Comparison of ENCODE assay signal across 18 mouse cellular contexts in genomic region chr16:95141510-95142394, GRCm38 (mm10).
DNase-seq lines count a peak whose midpoint lies in the region; ATAC-seq lines count a peak whose summit lies in the region.
"Had no signal": no experiment of that assay in that cellular context is flagged by ENCODE, and none has a peak within 500 bp of the region (broad histone marks: within the 10 kb centered on the region; RNA-seq: fewer than 3 reads in every experiment).

No protein-coding gene starts in this region.

- no peak for ATAC-seq in embryonic facial prominence, embryonic 14.5 days (ENCODE audit: low read depth)
- no peak for ATAC-seq in midbrain, embryonic 12.5 days (ENCODE audit: low FRiP score, low read depth)
- ATAC-seq in midbrain, embryonic 14.5 days (ENCODE audit: low FRiP score, low TSS enrichment), result no peak
- ATAC-seq in cerebellum, adult (ENCODE audit: insufficient number of reproducible peaks, low FRiP score, low TSS enrichment), result no peak

- H3K4me3 ChIP-seq in embryonic facial prominence, embryonic 14.5 days (ENCODE audit: low read depth, low read length), result no peak overlapping the region
- H3K4me3 ChIP-seq in embryonic facial prominence, embryonic 10.5 days, result no peak overlapping the region
- H3K4me3 ChIP-seq in midbrain, embryonic 12.5 days, result no peak overlapping the region
- H3K4me3 ChIP-seq in midbrain, embryonic 10.5 days, result no peak overlapping the region
- no peak overlapping the region for H3K4me3 ChIP-seq in midbrain, embryonic 14.5 days (replicated peaks; ENCODE audit: low read depth, low read length)
- H3K4me3 ChIP-seq: erythroblast, embryonic 14.5 days; gastrocnemius, adult 2 months; heart, adult 2 months; kidney, embryonic 15.5 days had no signal

- H3K27ac ChIP-seq in embryonic facial prominence, embryonic 14.5 days (replicated peaks; ENCODE audit: low read depth, low read length), result no peak overlapping the region
- no peak overlapping the region for H3K27ac ChIP-seq in embryonic facial prominence, embryonic 10.5 days (replicated peaks)
- H3K27ac ChIP-seq in midbrain, embryonic 12.5 days (replicated peaks), result 0 out of 2 replicates have a peak overlapping the region, but pooled peaks have one; percentile 15
- no peak overlapping the region for H3K27ac ChIP-seq in midbrain, embryonic 10.5 days (replicated peaks)
- peak overlapping the region; percentile 61 for H3K27ac ChIP-seq in midbrain, embryonic 14.5 days (replicated peaks; ENCODE audit: low read depth, low read length)
- H3K27ac ChIP-seq: gastrocnemius, adult 2 months; heart, adult 2 months; kidney, embryonic 15.5 days; macrophage had no signal

- intact Hi-C loops in left cerebral cortex, postnatal 25 days (cut with DNase I), result no loop called here

- no peak overlapping the region for H3K4me2 ChIP-seq in embryonic facial prominence, embryonic 14.5 days (ENCODE audit: low read depth, low read length)
- no peak overlapping the region for H3K4me2 ChIP-seq in midbrain, embryonic 12.5 days (replicated peaks)
- H3K4me2 ChIP-seq in midbrain, embryonic 14.5 days (ENCODE audit: low read length), result no peak overlapping the region
- H3K4me2 ChIP-seq: kidney, embryonic 15.5 days; liver, embryonic 11.5 days; lung, embryonic 14.5 days had no signal

- no peaks in the 10 kb centered on the region for H3K27me3 ChIP-seq in embryonic facial prominence, embryonic 14.5 days (replicated peaks; ENCODE audit: control insufficient read depth, insufficient read depth, low read length)
- no peaks in the 10 kb centered on the region for H3K27me3 ChIP-seq in embryonic facial prominence, embryonic 10.5 days (replicated peaks; ENCODE audit: low read depth, poor library complexity, severe bottlenecking)
- H3K27me3 ChIP-seq in midbrain, embryonic 12.5 days, result no peaks in the 10 kb centered on the region
- H3K27me3 ChIP-seq in midbrain, embryonic 10.5 days (ENCODE audit: low read depth, poor library complexity, severe bottlenecking), result no peaks in the 10 kb centered on the region
- H3K27me3 ChIP-seq in midbrain, embryonic 14.5 days (ENCODE audit: control insufficient read depth, insufficient read depth, low read length), result no peaks in the 10 kb centered on the region
- H3K27me3 ChIP-seq: kidney, embryonic 15.5 days had no signal

- no peaks in the 10 kb centered on the region for H3K36me3 ChIP-seq in embryonic facial prominence, embryonic 14.5 days (ENCODE audit: control insufficient read depth, insufficient read depth, low read length)
- no peaks in the 10 kb centered on the region for H3K36me3 ChIP-seq in embryonic facial prominence, embryonic 10.5 days (replicated peaks)
- H3K36me3 ChIP-seq in midbrain, embryonic 12.5 days, result no peaks in the 10 kb centered on the region
- H3K36me3 ChIP-seq in midbrain, embryonic 10.5 days, result no peaks in the 10 kb centered on the region
- H3K36me3 ChIP-seq in midbrain, embryonic 14.5 days (ENCODE audit: control insufficient read depth, insufficient read depth, low read length), result no peaks in the 10 kb centered on the region
- H3K36me3 ChIP-seq: kidney, embryonic 15.5 days had no signal

- WGBS in embryonic facial prominence, embryonic 14.5 days, result 64% methylated on average over 8 of the region's 8 CpGs
- 79% methylated on average over 8 of the region's 8 CpGs for WGBS in embryonic facial prominence, embryonic 10.5 days
- WGBS in midbrain, embryonic 12.5 days, result 72% methylated on average over 8 of the region's 8 CpGs
- WGBS in midbrain, embryonic 10.5 days, result 81% methylated on average over 8 of the region's 8 CpGs
- WGBS in midbrain, embryonic 14.5 days, result 59% methylated on average over 8 of the region's 8 CpGs

- no peak overlapping the region for H3K9ac ChIP-seq in embryonic facial prominence, embryonic 14.5 days (ENCODE audit: low read depth, low read length)
- H3K9ac ChIP-seq in midbrain, embryonic 12.5 days (replicated peaks), result no peak overlapping the region
- H3K9ac ChIP-seq in midbrain, embryonic 14.5 days (replicated peaks; ENCODE audit: low read length), result no peak overlapping the region
- H3K9ac ChIP-seq: kidney, embryonic 15.5 days; lung, embryonic 14.5 days had no signal

- no peaks in the 10 kb centered on the region for H3K9me3 ChIP-seq in embryonic facial prominence, embryonic 14.5 days (ENCODE audit: control insufficient read depth, low read length)
- no peaks in the 10 kb centered on the region for H3K9me3 ChIP-seq in embryonic facial prominence, embryonic 10.5 days
- no peaks in the 10 kb centered on the region for H3K9me3 ChIP-seq in midbrain, embryonic 12.5 days
- no peaks in the 10 kb centered on the region for H3K9me3 ChIP-seq in midbrain, embryonic 10.5 days (replicated peaks)
- no peaks in the 10 kb centered on the region for H3K9me3 ChIP-seq in midbrain, embryonic 14.5 days (ENCODE audit: control insufficient read depth, low read length)
- H3K9me3 ChIP-seq: kidney, embryonic 15.5 days had no signal

- no peaks in the 10 kb centered on the region for H3K4me1 ChIP-seq in embryonic facial prominence, embryonic 14.5 days (ENCODE audit: control insufficient read depth, insufficient read depth, low read length)
- peaks cover 3% of the 10 kb centered on the region; the same call in 1 of the 2 replicates for H3K4me1 ChIP-seq in embryonic facial prominence, embryonic 10.5 days
- H3K4me1 ChIP-seq in midbrain, embryonic 12.5 days, result 0 out of 2 replicates have a peak, but pooled peaks cover 11% of the 10 kb centered on the region
- H3K4me1 ChIP-seq in midbrain, embryonic 10.5 days, result peaks cover 6% of the 10 kb centered on the region; the same call in 1 of the 2 replicates
- peaks cover 11% of the 10 kb centered on the region for H3K4me1 ChIP-seq in midbrain, embryonic 14.5 days (ENCODE audit: control insufficient read depth, insufficient read depth, low read length)
- H3K4me1 ChIP-seq: kidney, embryonic 15.5 days had no signal

- peak; percentile 17 for DNase-seq in embryonic facial prominence, embryonic 14.5 days (ENCODE audit: low spot score)
- no peak for DNase-seq in embryonic facial prominence, embryonic 10.5 days (ENCODE audit: low spot score)
- DNase-seq in midbrain, embryonic 10.5 days (ENCODE audit: low spot score), result no peak
- DNase-seq in midbrain, embryonic 14.5 days, result peak; percentile 62
- DNase-seq in heart, adult 9 months (ENCODE audit: low spot score in 2 of 2), result no peak
- DNase-seq in left cerebral cortex, postnatal 25 days (ENCODE audit: low spot score in 2 of 2), result no peak
- DNase-seq: adrenal gland, postnatal 10 days; cerebellum, adult 9-10 months; gastrocnemius, adult 2 months; heart, adult 2 months; lung, embryonic 14.5 days; thymus, adult 18-20 months had no signal

Comparison
In these comparisons a context has a peak if more than half of its experiments do, and no peak if none do; other contexts are left out.
1. DNase-seq: peak in embryonic facial prominence, embryonic 14.5 days (single experiment) and midbrain, embryonic 14.5 days (single experiment); none in embryonic facial prominence, embryonic 10.5 days (single experiment), midbrain, embryonic 10.5 days (single experiment), heart, adult 9 months (0 of 2) and left cerebral cortex, postnatal 25 days (0 of 2).
2. H3K27ac ChIP-seq: peak in midbrain, embryonic 12.5 days (single experiment) and midbrain, embryonic 14.5 days (single experiment); none in embryonic facial prominence, embryonic 14.5 days (single experiment), embryonic facial prominence, embryonic 10.5 days (single experiment) and midbrain, embryonic 10.5 days (single experiment).